Mouse (Mus musculus): ENCODE data around the gene Fopnl. TPM values are rescaled to one million over a fixed set of nuclear protein-coding genes. Genes with fewer than 3 reads are reported as not detected.

Fopnl gene
- polyA plus RNA-seq, 1 experiment from 2014 or later: 105 TPM

GRCm38 (mm10) chr16:14312914-14313313 is 4.3 kb downstream of the Fopnl start:
- WGBS: 92% methylated on average over 7 of the region's 7 CpGs

GRCm38 (mm10) chr16:14311371-14311770 is 5.8 kb downstream of the Fopnl start:
- Histone ChIP-seq H3K9me3 (ENCODE audit: control insufficient read depth, low read length) (no peaks in the 10 kb centered on the region), H3K27ac (replicated peaks) (no peak overlapping the region), H3K36me3 (ENCODE audit: control insufficient read depth, insufficient read depth, low read length) (peaks cover 6% of the 10 kb centered on the region; the same call in 1 of the 2 replicates), H3K27me3 (ENCODE audit: control insufficient read depth, insufficient read depth, low read length) (no peaks in the 10 kb centered on the region), H3K4me1 (replicated peaks; ENCODE audit: control insufficient read depth, insufficient read depth) (no peaks in the 10 kb centered on the region), H3K4me2 (replicated peaks; ENCODE audit: low read depth) (no peak overlapping the region), H3K9ac (ENCODE audit: low read length) (no peak overlapping the region), H3K4me3 (ENCODE audit: low read depth, low read length) (no peak overlapping the region)
- 49% methylated on average over 6 of the region's 6 CpGs for WGBS
- no peak for ATAC-seq (ENCODE audit: low FRiP score, low TSS enrichment)
- TF ChIP-seq CTCF (IDR thresholded peaks at IDR 0.05; ENCODE audit: low read depth) (peak; percentile 89), EP300 (optimal IDR thresholded peaks at IDR 0.05) (no peak)
- peak; percentile 56 for DNase-seq (ENCODE audit: low spot score)

More at GRCm38 (mm10) chr16:14312914-14313313, 4.3 kb downstream of the Fopnl start:
- Histone ChIP-seq H3K4me1 (replicated peaks; ENCODE audit: control insufficient read depth, insufficient read depth) (no peaks in the 10 kb centered on the region), H3K9me3 (ENCODE audit: control insufficient read depth, low read length) (no peaks in the 10 kb centered on the region), H3K9ac (ENCODE audit: low read length) (no peak overlapping the region), H3K4me2 (replicated peaks; ENCODE audit: low read depth) (no peak overlapping the region), H3K4me3 (ENCODE audit: low read depth, low read length) (no peak overlapping the region), H3K27me3 (ENCODE audit: control insufficient read depth, insufficient read depth, low read length) (no peaks in the 10 kb centered on the region), H3K36me3 (ENCODE audit: control insufficient read depth, insufficient read depth, low read length) (peaks cover 3% of the 10 kb centered on the region; the same call in 1 of the 2 replicates), H3K27ac (replicated peaks) (no peak overlapping the region)
- no peak for ATAC-seq (ENCODE audit: low FRiP score, low TSS enrichment)
- no peak for TF ChIP-seq EP300 (optimal IDR thresholded peaks at IDR 0.05)
- TF ChIP-seq CTCF (IDR thresholded peaks at IDR 0.05; ENCODE audit: low read depth): no peak
- DNase-seq (ENCODE audit: low spot score): no peak

- TF ChIP-seq CTCF (IDR thresholded peaks at IDR 0.05; ENCODE audit: low read depth) (no peak), EP300 (optimal IDR thresholded peaks at IDR 0.05) (no peak)
- no peak overlapping the region for H3K27ac ChIP-seq (replicated peaks)
- no peak overlapping the region for H3K4me3 ChIP-seq (ENCODE audit: low read depth, low read length)
- H3K9me3 ChIP-seq (ENCODE audit: control insufficient read depth, low read length): no peaks in the 10 kb centered on the region
- H3K4me1 ChIP-seq (replicated peaks; ENCODE audit: control insufficient read depth, insufficient read depth): no peaks in the 10 kb centered on the region
- no peak overlapping the region for H3K4me2 ChIP-seq (replicated peaks; ENCODE audit: low read depth)
- DNase-seq (ENCODE audit: low spot score) (no peak), ATAC-seq (ENCODE audit: low FRiP score, low TSS enrichment) (no peak)
- peaks cover 8% of the 10 kb centered on the region for H3K36me3 ChIP-seq (ENCODE audit: control insufficient read depth, insufficient read depth, low read length)
- no peaks in the 10 kb centered on the region for H3K27me3 ChIP-seq (ENCODE audit: control insufficient read depth, insufficient read depth, low read length)
- 69% methylated on average over 3 of the region's 3 CpGs for WGBS
- no peak overlapping the region for H3K9ac ChIP-seq (ENCODE audit: low read length)
These were observed 7.4 kb downstream of the Fopnl start for GRCm38 (mm10) chr16:14309833-14310232.

- H3K4me2 ChIP-seq (replicated peaks; ENCODE audit: low read depth): no peak overlapping the region
- no peaks in the 10 kb centered on the region for H3K27me3 ChIP-seq (ENCODE audit: control insufficient read depth, insufficient read depth, low read length)
- no peaks in the 10 kb centered on the region for H3K4me1 ChIP-seq (replicated peaks; ENCODE audit: control insufficient read depth, insufficient read depth)
- H3K36me3 ChIP-seq (ENCODE audit: control insufficient read depth, insufficient read depth, low read length): peaks cover 8% of the 10 kb centered on the region
- WGBS: 76% methylated on average over 6 of the region's 6 CpGs
- H3K4me3 ChIP-seq (ENCODE audit: low read depth, low read length): no peak overlapping the region
- no peak overlapping the region for H3K9ac ChIP-seq (ENCODE audit: low read length)
- DNase-seq (ENCODE audit: low spot score) (no peak), ATAC-seq (ENCODE audit: low FRiP score, low TSS enrichment) (no peak)
- no peaks in the 10 kb centered on the region for H3K9me3 ChIP-seq (ENCODE audit: control insufficient read depth, low read length)
- H3K27ac ChIP-seq (replicated peaks): no peak overlapping the region
- no peak for TF ChIP-seq EP300 (optimal IDR thresholded peaks at IDR 0.05)
- peak; percentile 7; the same call in 1 of the 2 replicates for TF ChIP-seq CTCF (IDR thresholded peaks at IDR 0.05; ENCODE audit: low read depth)
These were observed 8.7 kb downstream of the Fopnl start for GRCm38 (mm10) chr16:14308245-14309073.

- no peaks in the 10 kb centered on the region for H3K9me3 ChIP-seq (ENCODE audit: control insufficient read depth, low read length)
- TF ChIP-seq EP300 (optimal IDR thresholded peaks at IDR 0.05) (no peak), CTCF (IDR thresholded peaks at IDR 0.05; ENCODE audit: low read depth) (no peak)
- H3K4me1 ChIP-seq (replicated peaks; ENCODE audit: control insufficient read depth, insufficient read depth): no peaks in the 10 kb centered on the region
- ATAC-seq (ENCODE audit: low FRiP score, low TSS enrichment) (no peak), DNase-seq (ENCODE audit: low spot score) (no peak)
- H3K9ac ChIP-seq (ENCODE audit: low read length): no peak overlapping the region
- H3K4me3 ChIP-seq (ENCODE audit: low read depth, low read length): no peak overlapping the region
- 85% methylated on average over 1 of the region's 1 CpGs for WGBS
- H3K27me3 ChIP-seq (ENCODE audit: control insufficient read depth, insufficient read depth, low read length): no peaks in the 10 kb centered on the region
- H3K4me2 ChIP-seq (replicated peaks; ENCODE audit: low read depth): no peak overlapping the region
- H3K27ac ChIP-seq (replicated peaks): no peak overlapping the region
- peaks cover 8% of the 10 kb centered on the region for H3K36me3 ChIP-seq (ENCODE audit: control insufficient read depth, insufficient read depth, low read length)
These were observed 9.8 kb downstream of the Fopnl start for GRCm38 (mm10) chr16:14307373-14307772.

GRCm38 (mm10) chr16:14306451-14306850 is 10.8 kb downstream of the Fopnl start:
- Histone ChIP-seq H3K27me3 (ENCODE audit: control insufficient read depth, insufficient read depth, low read length) (no peaks in the 10 kb centered on the region), H3K4me3 (ENCODE audit: low read depth, low read length) (no peak overlapping the region), H3K9me3 (ENCODE audit: control insufficient read depth, low read length) (no peaks in the 10 kb centered on the region), H3K4me2 (replicated peaks; ENCODE audit: low read depth) (no peak overlapping the region), H3K4me1 (replicated peaks; ENCODE audit: control insufficient read depth, insufficient read depth) (no peaks in the 10 kb centered on the region), H3K36me3 (ENCODE audit: control insufficient read depth, insufficient read depth, low read length) (peaks cover 10% of the 10 kb centered on the region), H3K27ac (replicated peaks) (no peak overlapping the region), H3K9ac (ENCODE audit: low read length) (no peak overlapping the region)
- no peak for TF ChIP-seq EP300 (optimal IDR thresholded peaks at IDR 0.05)
- no peak for TF ChIP-seq CTCF (IDR thresholded peaks at IDR 0.05; ENCODE audit: low read depth)
- no peak for DNase-seq (ENCODE audit: low spot score)
- 90% methylated on average over 1 of the region's 1 CpGs for WGBS
- no peak for ATAC-seq (ENCODE audit: low FRiP score, low TSS enrichment)

All from stomach, postnatal 0 days (tissue).